Mouse (Mus musculus): Measurements from ENCODE around the gene Hoxd8.

DNA sequence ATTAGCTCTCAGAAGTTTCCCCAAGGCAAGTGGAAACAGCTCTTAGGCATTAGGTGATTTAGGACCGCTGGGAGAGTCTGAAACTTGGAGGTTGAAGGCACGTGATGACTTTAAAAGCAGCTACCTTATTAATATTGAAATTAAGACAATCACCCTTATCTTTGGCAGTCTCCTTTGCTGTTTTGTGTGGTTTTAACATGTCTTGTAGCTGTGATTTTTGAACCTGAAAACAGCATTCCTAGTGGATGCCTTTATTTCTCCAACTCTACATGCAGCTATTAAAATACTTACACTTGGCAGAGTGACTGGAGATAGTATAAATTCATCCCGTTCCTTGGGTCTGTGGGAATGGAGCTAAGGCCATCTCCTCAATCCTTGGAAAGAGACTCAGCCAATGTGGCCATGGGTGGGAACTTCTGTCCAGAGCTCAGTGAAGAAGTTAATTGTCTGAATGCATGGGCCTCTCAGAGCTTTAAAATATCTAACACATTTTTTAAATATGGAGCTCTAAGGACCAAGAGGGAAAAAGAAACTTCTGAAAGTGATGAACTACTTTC is 33.7 kb upstream of the Hoxd8 start:
- no peak for TF ChIP-seq CTCF (IDR thresholded peaks at IDR 0.05; ENCODE audit: low read depth, low read length)
- TF ChIP-seq POLR2A (IDR thresholded peaks at IDR 0.05; ENCODE audit: extremely low read depth, insufficient read depth, low read length): no peak

Data from liver, adult 2 months (tissue).